Mouse (Mus musculus): Measurements from ENCODE around the gene Txndc16. TPM values are rescaled to one million over a fixed set of nuclear protein-coding genes. Genes with fewer than 3 reads are reported as not detected.

Gene Txndc16
- total and polyA plus RNA-seq, 2 experiments from 2014 or later: 33.7 to 54.2 TPM

- WGBS: 90% methylated on average over 8 of the region's 8 CpGs
- ATAC-seq: no peak
These were observed 117.9 kb downstream of the Txndc16 start for GRCm38 (mm10) chr14:45102201-45102600.

GRCm38 (mm10) chr14:45092327-45092726, 127.8 kb downstream of the Txndc16 start:
- H3K9me3 ChIP-seq (ENCODE audit: low read length): no peaks in the 10 kb centered on the region
- ATAC-seq (no peak), DNase-seq (ENCODE audit: low spot score) (no peak)
- no peak overlapping the region for H3K4me2 ChIP-seq (ENCODE audit: low read depth, low read length)
- no peak overlapping the region for H3K4me3 ChIP-seq (ENCODE audit: low read length)
- H3K4me1 ChIP-seq (ENCODE audit: insufficient read depth, low read length): no peaks in the 10 kb centered on the region
- H3K27ac ChIP-seq: no peak overlapping the region
- no peaks in the 10 kb centered on the region for H3K27me3 ChIP-seq (ENCODE audit: insufficient read depth, low read length)
- TF ChIP-seq CTCF (IDR thresholded peaks at IDR 0.05; ENCODE audit: low read depth): no peak
- no peak overlapping the region for H3K9ac ChIP-seq (replicated peaks; ENCODE audit: low read length)
- 84% methylated on average over 3 of the region's 3 CpGs for WGBS
- H3K36me3 ChIP-seq (ENCODE audit: insufficient read depth, low read length): no peaks in the 10 kb centered on the region

More at GRCm38 (mm10) chr14:45102201-45102600, 117.9 kb downstream of the Txndc16 start:
- Histone ChIP-seq H3K9ac (replicated peaks; ENCODE audit: low read length) (no peak overlapping the region), H3K4me1 (ENCODE audit: insufficient read depth, low read length) (no peaks in the 10 kb centered on the region), H3K4me3 (ENCODE audit: low read length) (no peak overlapping the region), H3K27ac (no peak overlapping the region), H3K4me2 (ENCODE audit: low read depth, low read length) (no peak overlapping the region), H3K27me3 (ENCODE audit: insufficient read depth, low read length) (no peaks in the 10 kb centered on the region), H3K9me3 (ENCODE audit: low read length) (no peaks in the 10 kb centered on the region), H3K36me3 (ENCODE audit: insufficient read depth, low read length) (no peaks in the 10 kb centered on the region)
- no peak for DNase-seq (ENCODE audit: low spot score)
- no peak for TF ChIP-seq CTCF (IDR thresholded peaks at IDR 0.05; ENCODE audit: low read depth)

- 88% methylated on average over 4 of the region's 4 CpGs for WGBS
- DNase-seq (ENCODE audit: low spot score) (no peak), ATAC-seq (no peak)
- Histone ChIP-seq H3K9me3 (ENCODE audit: low read length) (no peaks in the 10 kb centered on the region), H3K4me3 (ENCODE audit: low read length) (no peak overlapping the region), H3K27ac (no peak overlapping the region), H3K4me1 (ENCODE audit: insufficient read depth, low read length) (no peaks in the 10 kb centered on the region), H3K27me3 (ENCODE audit: insufficient read depth, low read length) (no peaks in the 10 kb centered on the region), H3K9ac (replicated peaks; ENCODE audit: low read length) (no peak overlapping the region), H3K36me3 (ENCODE audit: insufficient read depth, low read length) (no peaks in the 10 kb centered on the region), H3K4me2 (ENCODE audit: low read depth, low read length) (no peak overlapping the region)
- no peak for TF ChIP-seq CTCF (IDR thresholded peaks at IDR 0.05; ENCODE audit: low read depth)
These were observed 130.1 kb downstream of the Txndc16 start for GRCm38 (mm10) chr14:45090011-45090410.

GRCm38 (mm10) chr14:45085651-45086425, 134.3 kb downstream of the Txndc16 start:
- Histone ChIP-seq H3K9me3 (ENCODE audit: low read length) (no peaks in the 10 kb centered on the region), H3K27me3 (ENCODE audit: insufficient read depth, low read length) (no peaks in the 10 kb centered on the region), H3K27ac (no peak overlapping the region), H3K36me3 (ENCODE audit: insufficient read depth, low read length) (no peaks in the 10 kb centered on the region), H3K4me2 (ENCODE audit: low read depth, low read length) (no peak overlapping the region), H3K4me3 (ENCODE audit: low read length) (no peak overlapping the region), H3K9ac (replicated peaks; ENCODE audit: low read length) (no peak overlapping the region), H3K4me1 (ENCODE audit: insufficient read depth, low read length) (no peaks in the 10 kb centered on the region)
- WGBS: 78% methylated on average over 5 of the region's 5 CpGs
- DNase-seq (ENCODE audit: low spot score) (no peak), ATAC-seq (no peak)
- TF ChIP-seq CTCF (IDR thresholded peaks at IDR 0.05; ENCODE audit: low read depth): no peak

- Histone ChIP-seq H3K4me3 (ENCODE audit: low read length) (no peak overlapping the region), H3K36me3 (ENCODE audit: insufficient read depth, low read length) (no peaks in the 10 kb centered on the region), H3K27me3 (ENCODE audit: insufficient read depth, low read length) (no peaks in the 10 kb centered on the region), H3K4me1 (ENCODE audit: insufficient read depth, low read length) (no peaks in the 10 kb centered on the region), H3K4me2 (ENCODE audit: low read depth, low read length) (no peak overlapping the region), H3K9ac (replicated peaks; ENCODE audit: low read length) (no peak overlapping the region), H3K27ac (no peak overlapping the region), H3K9me3 (ENCODE audit: low read length) (no peaks in the 10 kb centered on the region)
- no peak for TF ChIP-seq CTCF (IDR thresholded peaks at IDR 0.05; ENCODE audit: low read depth)
- ATAC-seq (no peak), DNase-seq (ENCODE audit: low spot score) (no peak)
- WGBS: 96% methylated on average over 5 of the region's 5 CpGs
These were observed 135.4 kb downstream of the Txndc16 start for GRCm38 (mm10) chr14:45084656-45085280.

GRCm38 (mm10) chr14:45083540-45083939, 136.6 kb downstream of the Txndc16 start:
- ATAC-seq: no peak
- 55% methylated on average over 4 of the region's 4 CpGs for WGBS

More at GRCm38 (mm10) chr14:45083540-45083939, 136.6 kb downstream of the Txndc16 start:
- no peak for TF ChIP-seq CTCF (IDR thresholded peaks at IDR 0.05; ENCODE audit: low read depth)
- Histone ChIP-seq H3K4me1 (ENCODE audit: insufficient read depth, low read length) (no peaks in the 10 kb centered on the region), H3K4me2 (ENCODE audit: low read depth, low read length) (no peak overlapping the region), H3K27me3 (ENCODE audit: insufficient read depth, low read length) (no peaks in the 10 kb centered on the region), H3K36me3 (ENCODE audit: insufficient read depth, low read length) (no peaks in the 10 kb centered on the region), H3K27ac (no peak overlapping the region), H3K9me3 (ENCODE audit: low read length) (no peaks in the 10 kb centered on the region), H3K9ac (replicated peaks; ENCODE audit: low read length) (no peak overlapping the region), H3K4me3 (ENCODE audit: low read length) (no peak overlapping the region)
- DNase-seq (ENCODE audit: low spot score): no peak

Other genes with a start within 250 kb of the Txndc16 start
- gene Ptger2, start 232.1 kb downstream of the Txndc16 start, total RNA-seq (2014; rRNA removed): 1.0 and 1.7 TPM in 2 replicates
- gene Ptger2, start 232.1 kb downstream of the Txndc16 start, polyA plus RNA-seq (2015; fragmentation: Nextera tagmentation; extraction: Ambion mirVana): 0.68 and 0.72 TPM in 2 replicates
- 61.4 and 72.2 TPM in 2 replicates for gene Gpr137c, start 611 bp downstream of the Txndc16 start, total RNA-seq (2014; rRNA removed)
- gene Gpr137c, start 611 bp downstream of the Txndc16 start, polyA plus RNA-seq (2015; fragmentation: Nextera tagmentation; extraction: Ambion mirVana): 14.1 and 15.7 TPM in 2 replicates
- 15.7 and 18.7 TPM in 2 replicates for gene Ero1l, start 98.4 kb upstream of the Txndc16 start, total RNA-seq (2014; rRNA removed)
- 23.3 and 25.7 TPM in 2 replicates for gene Ero1l, start 98.4 kb upstream of the Txndc16 start, polyA plus RNA-seq (2015; fragmentation: Nextera tagmentation; extraction: Ambion mirVana)
- 65.0 and 72.6 TPM in 2 replicates for gene Psmc6, start 109.5 kb upstream of the Txndc16 start, total RNA-seq (2014; rRNA removed)
- gene Psmc6, start 109.5 kb upstream of the Txndc16 start, polyA plus RNA-seq (2015; fragmentation: Nextera tagmentation; extraction: Ambion mirVana): 136 and 144 TPM in 2 replicates
- gene Styx, start 130.8 kb upstream of the Txndc16 start, total RNA-seq (2014; rRNA removed): 20.7 and 22.7 TPM in 2 replicates
- 72.4 and 73.7 TPM in 2 replicates for gene Styx, start 130.8 kb upstream of the Txndc16 start, polyA plus RNA-seq (2015; fragmentation: Nextera tagmentation; extraction: Ambion mirVana)
- gene Gnpnat1, start 184.6 kb upstream of the Txndc16 start, total RNA-seq (2014; rRNA removed): 12.7 and 13.9 TPM in 2 replicates
- 21.1 and 21.5 TPM in 2 replicates for gene Gnpnat1, start 184.6 kb upstream of the Txndc16 start, polyA plus RNA-seq (2015; fragmentation: Nextera tagmentation; extraction: Ambion mirVana)

Data from hindbrain, postnatal 0 days (tissue).